Mouse (Mus musculus): ENCODE measurements around the gene Nop16. TPM values are rescaled to one million over a fixed set of nuclear protein-coding genes. Genes with fewer than 3 reads are reported as not detected.

The Nop16 gene
- total RNA-seq, 2 experiments from 2014 or later: 24.8 to 28.1 TPM

- TF ChIP-seq CTCF (conservative IDR thresholded peaks at IDR 0.05): peak; percentile 83
- peak; percentile 42 to 62 for DNase-seq (ENCODE audit: low spot score in 2 of 2)
- peak overlapping the region; percentile 82 for H3K4me3 ChIP-seq
- peak overlapping the region; percentile 89 for H3K27ac ChIP-seq
Observed at GRCm38 (mm10) chr13:54565594-54566345, 24.1 kb downstream of the Nop16 start.

GRCm38 (mm10) chr13:54565201-54565581, 24.7 kb downstream of the Nop16 start, which contains the start of gene 4833439L19Rik:
TSS of gene 4833439L19Rik (minus strand) at chr13:54565435.
- TF ChIP-seq CTCF (conservative IDR thresholded peaks at IDR 0.05): no peak
- Histone ChIP-seq H3K27ac (peak within 1 kb of the TSS; percentile 89), H3K4me3 (peak within 1 kb of the TSS; percentile 82)
- DNase-seq (ENCODE audit: low spot score in 2 of 2): peak; percentile 94 to 95

GRCm38 (mm10) chr13:54564232-54565200, 25.4 kb downstream of the Nop16 start:
- H3K27ac ChIP-seq: peak overlapping the region; percentile 89
- DNase-seq (ENCODE audit: low spot score in 2 of 2): no peak
- no peak for TF ChIP-seq CTCF (conservative IDR thresholded peaks at IDR 0.05)
- peak overlapping the region; percentile 82 for H3K4me3 ChIP-seq

- no peak for TF ChIP-seq CTCF (conservative IDR thresholded peaks at IDR 0.05)
- no peak for DNase-seq (ENCODE audit: low spot score in 2 of 2)
- Histone ChIP-seq H3K27ac (no peak overlapping the region), H3K4me3 (no peak overlapping the region)
Observed at GRCm38 (mm10) chr13:54562562-54562961, 27.3 kb downstream of the Nop16 start.

- no peak for TF ChIP-seq CTCF (conservative IDR thresholded peaks at IDR 0.05)
- DNase-seq (ENCODE audit: low spot score in 2 of 2): no peak
- H3K4me3 ChIP-seq: no peak overlapping the region
- peak overlapping the region; percentile 14; the same call in 1 of the 2 replicates for H3K27ac ChIP-seq
Observed at GRCm38 (mm10) chr13:54560608-54561007, 29.3 kb downstream of the Nop16 start.

- no peak for DNase-seq (ENCODE audit: low spot score in 2 of 2)
- no peak overlapping the region; the same call in 1 of the 2 replicates for H3K27ac ChIP-seq
- no peak overlapping the region for H3K4me3 ChIP-seq
- TF ChIP-seq CTCF (conservative IDR thresholded peaks at IDR 0.05): no peak
Observed at GRCm38 (mm10) chr13:54559656-54560055, 30.2 kb downstream of the Nop16 start.

- no peak overlapping the region for H3K4me3 ChIP-seq
- DNase-seq (ENCODE audit: low spot score in 2 of 2): no peak
- no peak for TF ChIP-seq CTCF (conservative IDR thresholded peaks at IDR 0.05)
- no peak overlapping the region; the same call in 1 of the 2 replicates for H3K27ac ChIP-seq
Observed at GRCm38 (mm10) chr13:54557652-54558051, 32.2 kb downstream of the Nop16 start.

GRCm38 (mm10) chr13:54556796-54557195, 33.1 kb downstream of the Nop16 start:
- TF ChIP-seq CTCF (conservative IDR thresholded peaks at IDR 0.05): no peak
- DNase-seq (ENCODE audit: low spot score in 2 of 2): peak in 1 of 2 experiments; percentile 36
- H3K4me3 ChIP-seq: no peak overlapping the region
- peak overlapping the region; percentile 43; the same call in 1 of the 2 replicates for H3K27ac ChIP-seq

GRCm38 (mm10) chr13:54556176-54556575, 33.7 kb downstream of the Nop16 start:
- H3K27ac ChIP-seq: 0 out of 2 replicates have a peak overlapping the region, but pooled peaks have one; percentile 43
- DNase-seq (ENCODE audit: low spot score in 2 of 2): no peak
- no peak for TF ChIP-seq CTCF (conservative IDR thresholded peaks at IDR 0.05)
- no peak overlapping the region for H3K4me3 ChIP-seq

- DNase-seq (ENCODE audit: low spot score in 2 of 2): no peak
- TF ChIP-seq CTCF (conservative IDR thresholded peaks at IDR 0.05): no peak
- H3K4me3 ChIP-seq: no peak overlapping the region
- no peak overlapping the region for H3K27ac ChIP-seq
Observed at GRCm38 (mm10) chr13:54548036-54548435, 41.9 kb downstream of the Nop16 start.

Small RNA genes lying within 50 kb of the gene (microRNA-seq; reads per million reads assigned to microRNA genes)
- gene Gm24195: 0 reads per million in 2 experiments

Other genes starting within 250 kb of the Nop16 start
- gene Cplx2, start 218.7 kb downstream of the Nop16 start, total RNA-seq (2021): 1,000 to 10,000 TPM; 1,009 to 1,066 TPM
- gene Thoc3, start 121.2 kb downstream of the Nop16 start, total RNA-seq (2021): 10 to 100 TPM; 34.9 to 39.8 TPM
- 10 to 100 TPM; 14.8 to 19.1 TPM for gene Simc1, start 86.3 kb downstream of the Nop16 start, total RNA-seq (2021)
- 100 to 1,000 TPM; 152 to 159 TPM for gene 4833439L19Rik, start 24.7 kb downstream of the Nop16 start, total RNA-seq (2021)
- gene Arl10, start 15.1 kb downstream of the Nop16 start, total RNA-seq (2021): 10 to 100 TPM; 30.5 to 34.0 TPM
- gene Higd2a, start 117 bp upstream of the Nop16 start, total RNA-seq (2021): 100 to 1,000 TPM; 163 to 167 TPM
- gene Cltb, start 21.3 kb upstream of the Nop16 start, total RNA-seq (2021): 100 to 1,000 TPM; 252 to 268 TPM
- 10 to 100 TPM; 54.2 to 59.8 TPM for gene Faf2, start 31.7 kb upstream of the Nop16 start, total RNA-seq (2021)
- gene Rnf44, start 103.8 kb upstream of the Nop16 start, total RNA-seq (2021): 100 to 1,000 TPM; 153 to 160 TPM
- under 1 TPM; 0.33 to 0.44 TPM for gene Cdhr2, start 111.4 kb upstream of the Nop16 start, total RNA-seq (2021)
- 100 to 1,000 TPM; 146 to 150 TPM for gene Gprin1, start 159.8 kb upstream of the Nop16 start, total RNA-seq (2021)
- 100 to 1,000 TPM; 655 to 657 TPM for gene Sncb, start 176.5 kb upstream of the Nop16 start, total RNA-seq (2021)
- gene Eif4e1b, start 193.9 kb upstream of the Nop16 start, total RNA-seq (2021): not detected
- 10 to 100 TPM; 96.7 to 97.7 TPM for gene Tspan17, start 199.3 kb upstream of the Nop16 start, total RNA-seq (2021)